Mouse (Mus musculus): ENCODE data around the gene Apopt1.

GRCm38 (mm10) chr12:111682003-111682402 is 31.1 kb upstream of the Apopt1 start:
- TF ChIP-seq POLR2A (IDR thresholded peaks at IDR 0.05; ENCODE audit: low read depth, low read length) (no peak), CTCF (IDR thresholded peaks at IDR 0.05; ENCODE audit: borderline replicate concordance, insufficient read depth, low read length) (no peak)
